Mouse (Mus musculus): ENCODE measurements around the gene Ubl3. TPM values are rescaled to one million over a fixed set of nuclear protein-coding genes. Genes with fewer than 3 reads are reported as not detected.

The Ubl3 gene
- polyA plus RNA-seq, 1 experiment from 2014 or later: 74.5 TPM

GRCm38 (mm10) chr5:148559261-148559958 is 6.8 kb upstream of the Ubl3 start:
- Histone ChIP-seq H3K9ac (no peak overlapping the region), H3K4me2 (no peak overlapping the region), H3K4me1 (peaks cover 6% of the 10 kb centered on the region), H3K36me3 (ENCODE audit: poor library complexity, severe bottlenecking) (no peaks in the 10 kb centered on the region), H3K27me3 (peaks cover 2% of the 10 kb centered on the region; the same call in 1 of the 2 replicates), H3K27ac (no peak overlapping the region), H3K4me3 (no peak overlapping the region), H3K9me3 (replicated peaks) (no peaks in the 10 kb centered on the region)
- no peak for ATAC-seq
- 78% methylated on average over 13 of the region's 15 CpGs for whole genome bisulfite sequencing

- no peak overlapping the region for H3K27ac ChIP-seq
- H3K9ac ChIP-seq: no peak overlapping the region
- H3K4me1 ChIP-seq: peaks cover 14% of the 10 kb centered on the region
- H3K4me2 ChIP-seq: no peak overlapping the region
- ATAC-seq: no peak
- H3K4me3 ChIP-seq: no peak overlapping the region
- peaks cover 8% of the 10 kb centered on the region; the same call in 1 of the 2 replicates for H3K27me3 ChIP-seq
- WGBS: 94% methylated on average over 6 of the region's 6 CpGs
- no peaks in the 10 kb centered on the region for H3K36me3 ChIP-seq (ENCODE audit: poor library complexity, severe bottlenecking)
- no peaks in the 10 kb centered on the region for H3K9me3 ChIP-seq (replicated peaks)
Observed at GRCm38 (mm10) chr5:148558472-148558871, 5.9 kb upstream of the Ubl3 start.

GRCm38 (mm10) chr5:148556509-148556908 is 3.9 kb upstream of the Ubl3 start:
- H3K4me2 ChIP-seq: no peak overlapping the region
- peaks cover 8% of the 10 kb centered on the region; the same call in 1 of the 2 replicates for H3K27me3 ChIP-seq
- H3K9ac ChIP-seq: no peak overlapping the region
- H3K9me3 ChIP-seq (replicated peaks): no peaks in the 10 kb centered on the region
- 84% methylated on average over 5 of the region's 5 CpGs for WGBS
- no peaks in the 10 kb centered on the region for H3K36me3 ChIP-seq (ENCODE audit: poor library complexity, severe bottlenecking)
- no peak overlapping the region for H3K27ac ChIP-seq
- no peak overlapping the region for H3K4me3 ChIP-seq
- peaks cover 19% of the 10 kb centered on the region for H3K4me1 ChIP-seq
- no peak for ATAC-seq

- Histone ChIP-seq H3K27me3 (peaks cover 8% of the 10 kb centered on the region; the same call in 1 of the 2 replicates), H3K4me2 (no peak overlapping the region), H3K27ac (no peak overlapping the region), H3K9ac (no peak overlapping the region), H3K4me3 (no peak overlapping the region), H3K9me3 (replicated peaks) (no peaks in the 10 kb centered on the region), H3K4me1 (peaks cover 24% of the 10 kb centered on the region), H3K36me3 (ENCODE audit: poor library complexity, severe bottlenecking) (no peaks in the 10 kb centered on the region)
- no peak for ATAC-seq
- 75% methylated on average over 10 of the region's 10 CpGs for WGBS
Observed at GRCm38 (mm10) chr5:148555156-148555555, 2.6 kb upstream of the Ubl3 start.

GRCm38 (mm10) chr5:148554701-148555100 is 2.1 kb upstream of the Ubl3 start:
- Histone ChIP-seq H3K9ac (peak overlapping the region; percentile 53; the same call in 1 of the 2 replicates), H3K4me3 (peak overlapping the region; percentile 17), H3K4me1 (peaks cover 29% of the 10 kb centered on the region), H3K27ac (no peak overlapping the region), H3K4me2 (peak overlapping the region; percentile 49), H3K27me3 (peaks cover 8% of the 10 kb centered on the region; the same call in 1 of the 2 replicates), H3K9me3 (replicated peaks) (no peaks in the 10 kb centered on the region), H3K36me3 (ENCODE audit: poor library complexity, severe bottlenecking) (no peaks in the 10 kb centered on the region)
- no peak for ATAC-seq
- 5% methylated on average over 16 of the region's 16 CpGs for WGBS

GRCm38 (mm10) chr5:148554242-148554641 is 1.7 kb upstream of the Ubl3 start:
- Histone ChIP-seq H3K9me3 (replicated peaks) (no peaks in the 10 kb centered on the region), H3K4me3 (peak overlapping the region; percentile 17), H3K36me3 (ENCODE audit: poor library complexity, severe bottlenecking) (no peaks in the 10 kb centered on the region), H3K9ac (peak overlapping the region; percentile 53; the same call in 1 of the 2 replicates), H3K27ac (no peak overlapping the region), H3K4me1 (peaks cover 33% of the 10 kb centered on the region), H3K4me2 (peak overlapping the region; percentile 49), H3K27me3 (peaks cover 8% of the 10 kb centered on the region; the same call in 1 of the 2 replicates)
- no peak for ATAC-seq
- 15% methylated on average over 7 of the region's 7 CpGs for WGBS

GRCm38 (mm10) chr5:148553723-148554122 is 1.1 kb upstream of the Ubl3 start:
- H3K27ac ChIP-seq: no peak overlapping the region
- ATAC-seq: no peak
- 31% methylated on average over 14 of the region's 14 CpGs for WGBS
- H3K36me3 ChIP-seq (ENCODE audit: poor library complexity, severe bottlenecking): no peaks in the 10 kb centered on the region
- no peak overlapping the region for H3K4me2 ChIP-seq
- no peaks in the 10 kb centered on the region for H3K9me3 ChIP-seq (replicated peaks)
- peaks cover 37% of the 10 kb centered on the region for H3K4me1 ChIP-seq
- H3K9ac ChIP-seq: no peak overlapping the region
- H3K4me3 ChIP-seq: no peak overlapping the region
- peaks cover 8% of the 10 kb centered on the region; the same call in 1 of the 2 replicates for H3K27me3 ChIP-seq

GRCm38 (mm10) chr5:148551764-148552136 is 839 bp downstream of the Ubl3 start:
- Histone ChIP-seq H3K36me3 (ENCODE audit: poor library complexity, severe bottlenecking) (no peaks in the 10 kb centered on the region), H3K27ac (peak overlapping the region; percentile 99), H3K4me3 (peak overlapping the region; percentile 78), H3K9ac (peak overlapping the region; percentile 86), H3K9me3 (replicated peaks) (no peaks in the 10 kb centered on the region), H3K27me3 (peaks cover 8% of the 10 kb centered on the region; the same call in 1 of the 2 replicates), H3K4me2 (peak overlapping the region; percentile 84), H3K4me1 (peaks cover 57% of the 10 kb centered on the region)
- no peak for ATAC-seq
- WGBS: under 1% methylated on average over 17 of the region's 17 CpGs

GRCm38 (mm10) chr5:148550821-148551763 is 1.5 kb downstream of the Ubl3 start:
- ATAC-seq: no peak
- Histone ChIP-seq H3K4me3 (peak overlapping the region; percentile 78), H3K36me3 (ENCODE audit: poor library complexity, severe bottlenecking) (no peaks in the 10 kb centered on the region), H3K9ac (peak overlapping the region; percentile 86), H3K27ac (peak overlapping the region; percentile 99), H3K4me2 (peak overlapping the region; percentile 84), H3K27me3 (peaks cover 8% of the 10 kb centered on the region; the same call in 1 of the 2 replicates), H3K9me3 (replicated peaks) (no peaks in the 10 kb centered on the region), H3K4me1 (peaks cover 60% of the 10 kb centered on the region)
- under 1% methylated on average over 28 of the region's 28 CpGs for WGBS

GRCm38 (mm10) chr5:148550393-148550792 is 2.2 kb downstream of the Ubl3 start:
- Histone ChIP-seq H3K4me3 (peak overlapping the region; percentile 78), H3K9me3 (replicated peaks) (no peaks in the 10 kb centered on the region), H3K4me1 (peaks cover 60% of the 10 kb centered on the region), H3K9ac (peak overlapping the region; percentile 86), H3K27ac (peak overlapping the region; percentile 17; the same call in 1 of the 2 replicates), H3K27me3 (peaks cover 8% of the 10 kb centered on the region; the same call in 1 of the 2 replicates), H3K36me3 (ENCODE audit: poor library complexity, severe bottlenecking) (no peaks in the 10 kb centered on the region), H3K4me2 (peak overlapping the region; percentile 84)
- 2% methylated on average over 6 of the region's 6 CpGs for WGBS
- ATAC-seq: no peak

GRCm38 (mm10) chr5:148549307-148549706 is 3.3 kb downstream of the Ubl3 start:
- Histone ChIP-seq H3K27me3 (peaks cover 6% of the 10 kb centered on the region; the same call in 1 of the 2 replicates), H3K4me1 (peaks cover 53% of the 10 kb centered on the region), H3K9ac (no peak overlapping the region), H3K27ac (no peak overlapping the region), H3K36me3 (ENCODE audit: poor library complexity, severe bottlenecking) (no peaks in the 10 kb centered on the region), H3K9me3 (replicated peaks) (no peaks in the 10 kb centered on the region), H3K4me2 (peak overlapping the region; percentile 84), H3K4me3 (peak overlapping the region; percentile 78)
- WGBS: 6% methylated on average over 4 of the region's 4 CpGs
- ATAC-seq: no peak

GRCm38 (mm10) chr5:148548568-148548967 is 4.0 kb downstream of the Ubl3 start:
- no peak overlapping the region for H3K4me3 ChIP-seq
- peak overlapping the region; percentile 8; the same call in 1 of the 2 replicates for H3K4me2 ChIP-seq
- peaks cover 46% of the 10 kb centered on the region for H3K4me1 ChIP-seq
- WGBS: 63% methylated on average over 9 of the region's 9 CpGs
- H3K27me3 ChIP-seq: no peaks in the 10 kb centered on the region
- H3K9me3 ChIP-seq (replicated peaks): no peaks in the 10 kb centered on the region
- H3K36me3 ChIP-seq (ENCODE audit: poor library complexity, severe bottlenecking): no peaks in the 10 kb centered on the region
- ATAC-seq: no peak
- H3K27ac ChIP-seq: peak overlapping the region; percentile 14; the same call in 1 of the 2 replicates
- H3K9ac ChIP-seq: 0 out of 2 replicates have a peak overlapping the region, but pooled peaks have one; percentile 26
